Mouse (Mus musculus) MEL (cell line): ENCODE measurements at regions not wholly inside any gene's neighbourhood (a gene's known extent, or its start where the extent isn't known, plus 50 kb on each side); places are given as distances from the start of the nearest gene placed in this dataset.

ENCODE experiments used
- CTCF ChIP-seq, 3 experiments: IDR thresholded peaks in 2 of 3; conservative IDR thresholded peaks in 1 of 3; 2 replicates each; pipeline ENCODE4 v1.5.1; 2011 to 2012; ENCODE audit warnings: low read length in 3 of 3, low read depth in 2 of 3, mild to moderate bottlenecking in 2 of 3, improper control_type of control experiment in 1 of 3, inconsistent platforms in 1 of 3, mixed read lengths in 1 of 3, moderate library complexity in 1 of 3; ENCODE audit not compliant: control insufficient read depth in 1 of 3, insufficient read depth in 1 of 3, poor library complexity in 1 of 3, severe bottlenecking in 1 of 3
- E2F4 ChIP-seq: IDR thresholded peaks from 2 replicates; pipeline ENCODE4 v1.6.1; 2011; ENCODE audit warnings: low read depth, low read length, improper control_type of control experiment, borderline replicate concordance
- MAX ChIP-seq: IDR thresholded peaks from 2 replicates; pipeline ENCODE4 v1.6.1; 2011; ENCODE audit warnings: low read length, improper control_type of control experiment

DNA sequence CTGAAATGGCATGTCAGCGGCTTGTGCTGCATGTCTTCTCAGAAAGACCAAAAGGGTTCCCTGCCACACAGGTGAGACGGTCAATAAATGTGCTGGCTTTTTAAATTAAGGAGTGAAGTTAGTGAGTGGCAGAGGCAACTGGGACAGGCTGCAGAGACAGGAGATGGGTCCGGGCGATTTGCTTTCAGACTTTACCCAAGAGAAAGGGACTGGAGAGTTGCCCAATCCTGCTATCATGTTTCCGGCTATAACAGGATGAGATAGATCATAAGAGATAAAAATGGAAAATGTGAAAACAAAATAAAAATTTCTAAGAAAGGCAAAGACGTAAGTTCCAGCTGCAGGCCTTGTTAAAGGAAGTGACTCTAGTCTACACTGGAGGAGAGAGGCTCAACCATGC lies 367.3 kb upstream of the Runx1 start:
- TF ChIP-seq MAX (no peak), E2F4 (no peak), CTCF (IDR thresholded peaks at IDR 0.05 in 2 of 3, conservative IDR thresholded peaks at IDR 0.05 in 1 of 3; ENCODE audit: control insufficient read depth in 1 of 3, insufficient read depth in 1 of 3, low read depth in 2 of 3, low read length in 3 of 3, poor library complexity in 1 of 3, severe bottlenecking in 1 of 3) (no peak)
